Mouse (Mus musculus) hematopoietic stem cell, adult 5-6 weeks (primary cell): ENCODE measurements around the gene Scaper. TPM values are rescaled to one million over a fixed set of nuclear protein-coding genes. Genes with fewer than 3 reads are reported as not detected.

Experiments
- ATAC-seq, 2 experiments: fragments of 125-278 bp in 1 of 2; replicated peaks in 1 of 2; 2 replicates each; pipeline ENCODE4 v1.8.0; 2016 to 2017; ENCODE audit warnings: inconsistent platforms in 2 of 2, mild to moderate bottlenecking in 2 of 2, moderate number of reproducible peaks in 2 of 2, low read depth in 1 of 2, moderate TSS enrichment in 1 of 2; ENCODE audit not compliant: low FRiP score in 2 of 2, poor library complexity in 2 of 2, severe bottlenecking in 2 of 2, insufficient read depth in 1 of 2, low TSS enrichment in 1 of 2
- total RNA-seq: library from RNA; stranded (forward); fragments of 172-1452, 232-1000 nt; gene quantifications from 2 replicates; pipeline ENCODE4 v1.2.3, GENCODE M21; 2017

Scaper gene
- total RNA-seq, 1 experiment from 2014 or later, result 26.5 TPM

DNA sequence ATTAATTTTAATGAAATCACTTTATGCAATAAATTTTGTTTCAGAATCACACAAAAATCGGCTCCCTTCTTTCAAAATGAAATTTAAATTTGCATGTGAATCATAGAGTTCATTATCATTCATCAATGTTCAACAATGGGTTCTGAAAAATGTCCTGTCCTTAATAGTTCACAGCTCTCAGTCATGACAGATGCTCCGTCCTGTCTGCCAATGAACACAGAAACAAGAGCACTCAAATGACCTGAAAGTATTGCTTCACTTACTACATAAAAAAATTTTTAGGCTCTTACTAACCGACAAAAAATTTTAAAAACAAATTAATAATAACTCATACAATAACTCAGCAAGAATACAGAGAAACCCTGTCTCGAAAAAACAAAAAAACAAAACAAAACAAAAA lies 429.2 kb downstream of the Scaper start:
- no peak for ATAC-seq

DNA sequence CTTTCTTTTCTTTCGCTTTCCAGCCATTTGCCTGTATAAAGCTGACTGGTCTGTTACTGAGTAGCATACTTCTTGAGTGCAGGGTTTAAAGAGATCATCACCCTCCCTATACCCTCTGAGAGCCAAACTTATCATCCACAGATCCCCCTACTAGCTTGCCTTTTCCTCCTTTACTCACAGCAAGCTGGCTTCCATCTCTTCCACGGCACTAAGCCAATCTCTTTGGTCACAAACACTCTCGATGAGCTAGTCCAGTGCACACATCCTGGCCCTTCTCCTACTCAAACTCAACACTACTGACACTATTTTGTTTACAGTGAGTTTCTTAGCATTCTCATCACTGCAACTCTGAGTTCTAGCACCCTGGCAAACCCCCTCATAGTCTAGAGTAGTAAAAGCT lies 430.0 kb downstream of the Scaper start:
- no peak for ATAC-seq

Other genes with a start within 250 kb of the Scaper start
- not detected in 2 replicates for gene 4930563M21Rik, start 72.4 kb upstream of the Scaper start, total RNA-seq
- gene Rcn2, start 103.7 kb upstream of the Scaper start, total RNA-seq, result 74.9 and 87.8 TPM in 2 replicates
- gene Pstpip1, start 151.8 kb upstream of the Scaper start, total RNA-seq, result 109 and 141 TPM in 2 replicates
- gene Tspan3, start 227.4 kb upstream of the Scaper start, total RNA-seq, result 91.3 and 100 TPM in 2 replicates